Comparison of ENCODE assay signal across 15 mouse cellular contexts in the genomic region with DNA sequence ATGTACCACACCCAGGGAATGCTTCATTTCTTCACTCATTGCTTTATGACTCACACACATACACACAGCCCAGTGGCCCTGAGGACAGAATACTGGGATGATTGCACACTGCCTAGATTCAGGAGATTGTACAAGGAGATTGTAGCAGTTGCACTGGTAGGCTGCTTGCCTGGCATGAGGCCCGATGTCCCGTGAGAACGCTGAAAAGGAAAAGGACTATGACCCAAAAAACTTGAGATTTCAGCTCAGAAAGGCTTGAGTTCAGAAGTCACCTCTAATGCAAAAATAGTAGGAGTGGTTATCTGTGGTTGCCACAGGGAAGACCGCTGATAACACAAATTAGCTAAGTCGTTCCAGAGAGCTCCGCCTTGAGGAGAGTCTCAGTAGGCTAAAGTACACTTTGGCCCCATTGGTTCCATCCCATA. TPM values are rescaled to one million over a fixed set of nuclear protein-coding genes. Genes with fewer than 3 reads are reported as not detected.
A peak's percentile ranks its signal among the peaks of the same experiment; 100 is the strongest.
DNase-seq lines count a peak whose midpoint lies in the region; ATAC-seq and TF ChIP-seq lines count a peak whose summit lies in the region.
"Had no signal": no experiment of that assay in that cellular context is flagged by ENCODE, and none has a peak within 500 bp of the region (broad histone marks: within the 10 kb centered on the region; RNA-seq: fewer than 3 reads in every experiment).

No protein-coding gene starts in this region.

- no peaks in the 10 kb centered on the region for H3K27me3 ChIP-seq in liver, adult 2 months (ENCODE audit: control insufficient read depth, insufficient read depth, low read length)
- no peaks in the 10 kb centered on the region for H3K27me3 ChIP-seq in stomach, postnatal 0 days (ENCODE audit: control insufficient read depth, insufficient read depth, low read length)
- H3K27me3 ChIP-seq: embryonic facial prominence, embryonic 15.5 days; limb, embryonic 12.5 days had no signal

- no peak overlapping the region for H3K27ac ChIP-seq in liver, adult 2 months (replicated peaks; ENCODE audit: insufficient read depth, low read depth, low read length)
- no peak overlapping the region for H3K27ac ChIP-seq in stomach, postnatal 0 days (replicated peaks)
- H3K27ac ChIP-seq: embryonic facial prominence, embryonic 15.5 days; limb, embryonic 12.5 days had no signal

- peak; percentile 77 for ATAC-seq in stomach, postnatal 0 days (ENCODE audit: low FRiP score, low TSS enrichment)
- ATAC-seq in activated CD4-positive, CD25-positive, alpha-beta regulatory T cell, adult 4 months: no peak

- no peaks in the 10 kb centered on the region for H3K4me1 ChIP-seq in liver, adult 2 months (ENCODE audit: control insufficient read depth, insufficient read depth, low read length)
- H3K4me1 ChIP-seq in stomach, postnatal 0 days (replicated peaks; ENCODE audit: control insufficient read depth, insufficient read depth): no peaks in the 10 kb centered on the region
- H3K4me1 ChIP-seq: embryonic facial prominence, embryonic 15.5 days; limb, embryonic 12.5 days had no signal

- no peaks in the 10 kb centered on the region for H3K79me2 ChIP-seq in liver, adult 2 months (ENCODE audit: control insufficient read depth, insufficient read depth, low read length)

- no peak overlapping the region for H3K4me2 ChIP-seq in stomach, postnatal 0 days (replicated peaks; ENCODE audit: low read depth)
- H3K4me2 ChIP-seq: embryonic facial prominence, embryonic 15.5 days; limb, embryonic 12.5 days had no signal

- 30% methylated on average over 6 of the region's 6 CpGs for WGBS in liver, adult 2 months
- 55% methylated on average over 6 of the region's 6 CpGs for WGBS in stomach, postnatal 0 days

- DNase-seq in adrenal gland, adult 2 months: peak; percentile 61
- DNase-seq in adrenal gland, postnatal 4 days (ENCODE audit: low spot score in 2 of 2): no peak
- peak; percentile 65 for DNase-seq in fat pad, adult 2 months (ENCODE audit: extremely low read depth, low read depth, low spot score)
- peak; percentile 13 for DNase-seq in liver, adult 2 months (ENCODE audit: extremely low read depth, low read depth, low spot score)
- no peak for DNase-seq in stomach, postnatal 0 days (ENCODE audit: low spot score)
- DNase-seq in natural killer cell, adult 2 months (ENCODE audit: low spot score in 2 of 2): no peak
- DNase-seq in layer of hippocampus, adult 9-11 months: no peak
- DNase-seq: cerebellum, postnatal 14 days; heart, adult 18-20 months had no signal

- TF ChIP-seq POLR2A in liver, adult 2 months (IDR thresholded peaks at IDR 0.05; ENCODE audit: extremely low read depth, insufficient read depth, low read length): no peak

- TF ChIP-seq EP300 in stomach, postnatal 0 days (optimal IDR thresholded peaks at IDR 0.05): no peak

- H3K9me3 ChIP-seq in stomach, postnatal 0 days (ENCODE audit: control insufficient read depth, low read length): no peaks in the 10 kb centered on the region
- H3K9me3 ChIP-seq: embryonic facial prominence, embryonic 15.5 days had no signal

- TF ChIP-seq CTCF in liver, adult 2 months (IDR thresholded peaks at IDR 0.05; ENCODE audit: low read depth, low read length): no peak
- TF ChIP-seq CTCF in stomach, postnatal 0 days (IDR thresholded peaks at IDR 0.05; ENCODE audit: low read depth): no peak

- H3K36me3 ChIP-seq in liver, adult 2 months (ENCODE audit: control insufficient read depth, insufficient read depth, low read length): no peaks in the 10 kb centered on the region
- H3K36me3 ChIP-seq in stomach, postnatal 0 days (ENCODE audit: control insufficient read depth, insufficient read depth, low read length): no peaks in the 10 kb centered on the region
- H3K36me3 ChIP-seq: embryonic facial prominence, embryonic 15.5 days; limb, embryonic 12.5 days had no signal

- no peak overlapping the region for H3K9ac ChIP-seq in liver, adult 2 months (ENCODE audit: low read depth, low read length)
- H3K9ac ChIP-seq in stomach, postnatal 0 days (ENCODE audit: low read length): no peak overlapping the region
- H3K9ac ChIP-seq: embryonic facial prominence, embryonic 15.5 days; limb, embryonic 12.5 days had no signal

- no peak overlapping the region for H3K4me3 ChIP-seq in liver, adult 2 months (ENCODE audit: insufficient read depth, low read depth, low read length)
- H3K4me3 ChIP-seq in stomach, postnatal 0 days (ENCODE audit: low read depth, low read length): no peak overlapping the region
- H3K4me3 ChIP-seq: embryonic facial prominence, embryonic 15.5 days; limb, embryonic 12.5 days had no signal

RNA-seq across cellular contexts. Expression of gene Kmt5c, which starts 6.9 kb away (rescaled TPM):
- 10 to 100 TPM; 27.9 to 35.2 TPM for total RNA-seq in adrenal gland, adult 2 months (2021)
- polyA plus RNA-seq in adrenal gland, adult 2 months (2012; rRNA removed): 162 and 205 TPM in 2 replicates
- total RNA-seq in adrenal gland, postnatal 4 days (2021): 10 to 100 TPM; 89.8 to 94.8 TPM
- 7.8 and 9.5 TPM in 2 replicates for total RNA-seq in liver, adult 2 months (2014; rRNA removed)
- polyA plus RNA-seq in liver, adult 2 months (2012; rRNA removed): 23.5 and 35.1 TPM in 2 replicates
- polyA plus RNA-seq in stomach, postnatal 0 days (2015; fragmentation: Nextera tagmentation; extraction: Ambion mirVana): 31.8 and 32.5 TPM in 2 replicates
- polyA plus RNA-seq in activated CD4-positive, CD25-positive, alpha-beta regulatory T cell, adult 4 months (2017; shearing (Covaris generic)): 10 to 100 TPM; 19.7 to 28.9 TPM

RNA-seq across cellular contexts. Expression of gene Tmem150b, which starts 7.9 kb away (rescaled TPM):
- total RNA-seq in adrenal gland, adult 2 months (2021): under 1 TPM; 0.40 to 0.55 TPM
- polyA plus RNA-seq in adrenal gland, adult 2 months (2012; rRNA removed): 0.30 and 0.42 TPM in 2 replicates
- total RNA-seq in adrenal gland, postnatal 4 days (2021): under 1 TPM; 0.11 to 0.25 TPM
- total RNA-seq in liver, adult 2 months (2014; rRNA removed): 0.07 and 0.28 TPM in 2 replicates
- polyA plus RNA-seq in liver, adult 2 months (2012; rRNA removed): 0.19 and 0.44 TPM in 2 replicates
- 2.2 and 2.4 TPM in 2 replicates for polyA plus RNA-seq in stomach, postnatal 0 days (2015; fragmentation: Nextera tagmentation; extraction: Ambion mirVana)
- polyA plus RNA-seq in activated CD4-positive, CD25-positive, alpha-beta regulatory T cell, adult 4 months (2017; shearing (Covaris generic)): not detected

RNA-seq across cellular contexts. Expression of gene Cox6b2, which starts 19.9 kb away (rescaled TPM):
- total RNA-seq in adrenal gland, adult 2 months (2021): 10 to 100 TPM in 1 of 2 experiments, 1 to 10 TPM in 1; 7.4 to 10.4 TPM
- polyA plus RNA-seq in adrenal gland, adult 2 months (2012; rRNA removed): 7.9 and 13.2 TPM in 2 replicates
- 10 to 100 TPM; 36.6 to 40.4 TPM for total RNA-seq in adrenal gland, postnatal 4 days (2021)
- total RNA-seq in liver, adult 2 months (2014; rRNA removed): not detected in 2 replicates
- 0.67 and 1.3 TPM in 2 replicates for polyA plus RNA-seq in liver, adult 2 months (2012; rRNA removed)
- 43.1 and 46.5 TPM in 2 replicates for polyA plus RNA-seq in stomach, postnatal 0 days (2015; fragmentation: Nextera tagmentation; extraction: Ambion mirVana)
- polyA plus RNA-seq in activated CD4-positive, CD25-positive, alpha-beta regulatory T cell, adult 4 months (2017; shearing (Covaris generic)): 1 to 10 TPM; 2.1 to 4.5 TPM

RNA-seq across cellular contexts. Expression of gene Fam71e2, which starts 38.1 kb away (rescaled TPM):
- total RNA-seq in adrenal gland, adult 2 months (2021): not detected
- not detected in 2 replicates for polyA plus RNA-seq in adrenal gland, adult 2 months (2012; rRNA removed)
- total RNA-seq in adrenal gland, postnatal 4 days (2021): not detected
- total RNA-seq in liver, adult 2 months (2014; rRNA removed): not detected in 2 replicates
- not detected in 2 replicates for polyA plus RNA-seq in liver, adult 2 months (2012; rRNA removed)
- polyA plus RNA-seq in stomach, postnatal 0 days (2015; fragmentation: Nextera tagmentation; extraction: Ambion mirVana): not detected in 2 replicates
- polyA plus RNA-seq in activated CD4-positive, CD25-positive, alpha-beta regulatory T cell, adult 4 months (2017; shearing (Covaris generic)): not detected
- total RNA-seq: heart, adult 18-20 months; hematopoietic stem cell, adult 5-6 weeks; megakaryocyte, adult 5-6 weeks had no signal
- polyA plus RNA-seq: C2C12; embryonic facial prominence, embryonic 15.5 days; limb, embryonic 12.5 days had no signal

RNA-seq across cellular contexts. Expression of gene Brsk1, which starts 42.6 kb away (rescaled TPM):
- total RNA-seq in adrenal gland, adult 2 months (2021): 1 to 10 TPM; 3.1 to 6.5 TPM
- polyA plus RNA-seq in adrenal gland, adult 2 months (2012; rRNA removed): 8.3 and 9.8 TPM in 2 replicates
- 10 to 100 TPM; 14.4 to 17.0 TPM for total RNA-seq in adrenal gland, postnatal 4 days (2021)
- total RNA-seq in liver, adult 2 months (2014; rRNA removed): 0.07 and 0.09 TPM in 2 replicates
- 0.27 and 0.40 TPM in 2 replicates for polyA plus RNA-seq in liver, adult 2 months (2012; rRNA removed)
- polyA plus RNA-seq in stomach, postnatal 0 days (2015; fragmentation: Nextera tagmentation; extraction: Ambion mirVana): 0.36 and 0.42 TPM in 2 replicates
- polyA plus RNA-seq in activated CD4-positive, CD25-positive, alpha-beta regulatory T cell, adult 4 months (2017; shearing (Covaris generic)): not detected
- total RNA-seq: megakaryocyte, adult 5-6 weeks had no signal

Comparison
In these comparisons a context has a peak if more than half of its experiments do, and no peak if none do; other contexts are left out.
1. DNase-seq: peak in adrenal gland, adult 2 months (single experiment), fat pad, adult 2 months (single experiment) and liver, adult 2 months (single experiment); none in adrenal gland, postnatal 4 days (0 of 2), stomach, postnatal 0 days (single experiment), natural killer cell, adult 2 months (0 of 2) and layer of hippocampus, adult 9-11 months (single experiment).